Mouse (Mus musculus) small intestine, adult 2 months (tissue): ENCODE measurements around the gene Etfrf1.

Experiments used
- CTCF ChIP-seq: fragments of 200-500 bp; IDR thresholded peaks from 2 replicates; pipeline ENCODE4 v1.5.1; 2012; ENCODE audit warnings: low read depth, mild to moderate bottlenecking, control low read depth, inconsistent platforms, low read length, moderate library complexity, mixed read lengths; ENCODE audit not compliant: insufficient replicate concordance, insufficient read length; ENCODE audit errors: extremely low read depth
- POLR2A ChIP-seq: fragments of 200-500 bp; IDR thresholded peaks from 2 replicates; pipeline ENCODE4 v1.6.1; 2012; ENCODE audit warnings: low read depth, mild to moderate bottlenecking, control low read depth, inconsistent platforms, low read length, moderate library complexity

GRCm38 (mm10) chr6:145210056-145210680, 766 bp upstream of the Etfrf1 start:
- TF ChIP-seq CTCF (no peak), POLR2A (no peak)
